Mouse (Mus musculus): ENCODE data around the gene Phc2.

- TF ChIP-seq CTCF (IDR thresholded peaks at IDR 0.05; ENCODE audit: control insufficient read depth, insufficient read depth, insufficient replicate concordance, low read depth, low read length) (no peak), POLR2A (IDR thresholded peaks at IDR 0.05; ENCODE audit: control insufficient read depth, low read depth, low read length) (no peak)
These were observed 99.1 kb downstream of the Phc2 start for GRCm38 (mm10) chr4:128753571-128753970.

All from testis, adult 2 months (tissue).